Mouse (Mus musculus) ovary, adult 10 weeks (tissue): Measurements from ENCODE around the gene Rbfox1. TPM values are rescaled to one million over a fixed set of nuclear protein-coding genes. Genes with fewer than 3 reads are reported as not detected.

Source experiments
- polyA plus RNA-seq: library from polyadenylated mRNA; stranded (reverse); fragments of 350-450 nt; fragmentation: Illumina TruSeq; extraction: RNeasy Lipid Tissue Mini Kit (QIAGEN cat#74804); gene quantifications from one replicate; pipeline ENCODE4 v1.2.3, GENCODE M21; 2014

Rbfox1 gene
- polyA plus RNA-seq = 2.3 TPM

GRCm38 (mm10) chr16:5884746-5885689, at the start of gene Rbfox1:
TSS of gene Rbfox1 (plus strand) at chr16:5885355.

